Mouse (Mus musculus): ENCODE results near the gene Olfr523.
"Not testable (repeated sequence)": the region's sequence is repeated elsewhere in the genome, so short reads cannot be mapped to it uniquely, and the experiment has no call there.

The Olfr523 gene

GRCm38 (mm10) chr7:140172936-140173335 lies at the start of gene Olfr523:
Olfr523 (plus strand) TSS chr7:140173217.
- DNase-seq: no peak

GRCm38 (mm10) chr7:140124382-140124781 lies 48.6 kb upstream of the Olfr523 start:
- DNase-seq: no peak

GRCm38 (mm10) chr7:140125278-140126021 lies 47.6 kb upstream of the Olfr523 start:
- DNase-seq: peak; percentile 96

DNA sequence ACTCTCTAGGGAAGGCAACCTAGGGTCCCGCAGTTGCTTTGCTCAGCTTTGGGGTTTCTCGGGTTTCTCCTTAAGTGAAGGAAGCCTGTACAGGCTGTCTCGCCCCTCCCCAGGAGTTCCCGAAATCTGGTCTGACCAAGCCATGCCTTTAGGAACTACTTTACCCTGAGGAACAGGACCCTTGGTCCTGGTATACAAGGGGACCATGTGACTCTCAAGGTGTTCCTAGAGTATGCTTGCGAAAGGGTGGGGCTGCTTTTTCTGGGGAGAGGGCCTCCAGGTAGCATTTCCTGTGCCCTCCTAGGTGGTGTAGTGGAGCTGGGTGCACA lies 47.0 kb upstream of the Olfr523 start:
- no peak for DNase-seq

- no peak for DNase-seq
These were observed 46.1 kb upstream of the Olfr523 start for GRCm38 (mm10) chr7:140126934-140127333.

GRCm38 (mm10) chr7:140127911-140128310 lies 45.1 kb upstream of the Olfr523 start:
- DNase-seq: no peak

DNA sequence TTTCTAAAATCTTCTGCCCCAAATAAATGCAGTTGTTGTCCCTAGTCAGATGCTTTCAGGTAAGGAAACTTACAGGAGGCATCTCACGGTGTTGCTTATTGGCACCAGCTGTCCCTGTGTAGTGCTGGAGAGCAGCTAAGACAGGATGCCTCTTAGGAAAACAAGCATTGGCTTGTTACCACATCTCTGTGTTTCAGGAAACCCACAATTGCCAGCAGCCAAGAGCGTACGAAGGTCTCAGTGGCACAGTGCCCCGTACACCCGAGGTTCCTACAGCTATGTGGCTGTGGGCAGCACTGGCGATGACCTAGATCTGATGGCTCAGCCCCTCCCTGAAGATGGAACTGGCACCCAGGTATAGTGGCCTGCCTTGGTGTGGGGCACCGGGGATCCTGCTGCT lies 40.8 kb upstream of the Olfr523 start:
- DNase-seq: not testable (repeated sequence)

- not testable (repeated sequence) for DNase-seq
These were observed 39.0 kb upstream of the Olfr523 start for GRCm38 (mm10) chr7:140134033-140134432.

DNA sequence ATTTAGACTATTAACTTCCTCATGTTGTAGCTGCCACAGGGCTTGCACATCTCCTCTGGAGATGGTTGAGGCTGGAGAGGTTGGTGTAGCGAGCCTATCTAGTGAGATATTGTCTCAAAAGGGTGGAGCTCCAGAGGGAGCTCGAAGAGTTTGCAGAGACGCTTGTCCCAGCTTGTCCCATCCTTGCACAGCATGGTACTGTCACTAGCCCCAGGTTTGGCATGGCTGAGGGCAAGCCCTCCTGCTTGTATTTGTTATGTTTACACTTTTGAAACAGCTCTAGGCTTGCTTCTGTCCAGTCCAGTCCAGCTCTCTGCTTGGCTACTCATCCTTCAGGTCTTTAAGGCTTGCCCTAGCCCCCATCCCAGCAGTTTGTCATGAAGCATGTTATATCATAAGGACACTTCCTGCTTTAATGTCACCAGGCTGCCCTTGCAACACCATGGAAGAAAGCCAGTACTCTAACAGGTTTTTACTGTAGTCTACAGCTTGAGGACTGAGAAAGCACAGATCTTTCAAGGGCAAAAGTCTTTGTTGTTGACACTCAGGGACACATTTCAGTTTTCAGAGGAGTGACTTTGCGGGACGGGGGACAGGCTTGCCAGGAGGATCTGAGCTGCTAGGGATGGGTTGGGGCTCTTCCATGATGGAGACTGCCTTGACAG lies 37.8 kb upstream of the Olfr523 start:
- DNase-seq: no peak

GRCm38 (mm10) chr7:140137135-140138020 lies 35.6 kb upstream of the Olfr523 start, which contains the start of gene Mtg1:
Mtg1 (plus strand) TSS chr7:140137564.
- DNase-seq: peak; percentile 98

GRCm38 (mm10) chr7:140138021-140138310 lies 35.1 kb upstream of the Olfr523 start:
- DNase-seq: no peak

- DNase-seq: peak; percentile 78
These were observed 31.7 kb upstream of the Olfr523 start for GRCm38 (mm10) chr7:140141350-140141749.

- DNase-seq: no peak
These were observed 28.5 kb upstream of the Olfr523 start for GRCm38 (mm10) chr7:140144550-140144949.

- DNase-seq: no peak
These were observed 19.6 kb upstream of the Olfr523 start for GRCm38 (mm10) chr7:140153383-140153782.

GRCm38 (mm10) chr7:140153829-140154217 lies 19.2 kb upstream of the Olfr523 start:
- no peak for DNase-seq

- no peak for DNase-seq
These were observed 18.6 kb upstream of the Olfr523 start, which contains the start of gene Sprn for GRCm38 (mm10) chr7:140154218-140154927. Sprn (minus strand) TSS chr7:140154877.

DNA sequence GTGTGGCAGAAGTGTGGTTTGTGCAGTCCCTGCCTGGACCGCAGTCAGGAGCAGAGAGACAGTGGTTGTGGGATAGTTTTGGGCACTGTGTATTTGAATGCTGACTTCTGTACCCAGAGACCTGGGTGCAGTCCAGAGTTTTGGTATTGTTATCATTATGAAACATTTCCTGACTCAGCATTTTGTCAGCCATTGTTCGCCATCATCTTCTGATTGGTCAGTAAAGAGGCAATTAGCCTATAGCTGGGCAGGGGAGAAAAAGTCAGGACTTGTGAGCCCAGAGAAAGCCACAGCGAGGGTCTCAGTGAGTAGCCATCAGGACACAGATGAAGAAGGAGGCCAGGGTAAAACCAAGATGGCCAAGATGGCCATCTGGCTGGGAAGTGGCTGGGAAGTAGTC lies 12.7 kb upstream of the Olfr523 start:
- DNase-seq: no peak

DNA sequence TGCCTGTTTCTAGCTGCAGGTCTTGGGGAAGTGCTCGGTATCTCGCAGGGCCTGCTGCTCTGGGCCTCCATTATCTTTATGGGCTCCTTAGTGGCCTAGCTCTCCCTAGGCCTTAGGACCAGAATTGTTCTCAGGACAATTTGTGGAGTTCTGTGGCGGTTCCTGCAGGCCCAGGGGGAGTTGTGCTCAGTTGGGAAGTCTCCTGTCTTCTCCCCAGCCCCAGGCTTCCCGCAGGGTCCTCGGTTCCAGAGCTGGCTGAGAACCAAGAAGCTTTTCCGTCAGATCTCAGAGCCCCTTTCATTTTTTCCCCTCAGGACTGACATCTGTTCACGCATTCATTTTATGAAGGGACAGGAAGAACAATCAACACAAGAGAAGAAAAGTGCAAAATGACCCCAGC lies 8.4 kb upstream of the Olfr523 start, which contains the start of gene Olfr522:
Gene Olfr522 (minus strand): TSS at position 101 of the 400 bp plus-strand sequence.
- no peak for DNase-seq

GRCm38 (mm10) chr7:140167950-140168349 lies 5.1 kb upstream of the Olfr523 start:
- no peak for DNase-seq

DNA sequence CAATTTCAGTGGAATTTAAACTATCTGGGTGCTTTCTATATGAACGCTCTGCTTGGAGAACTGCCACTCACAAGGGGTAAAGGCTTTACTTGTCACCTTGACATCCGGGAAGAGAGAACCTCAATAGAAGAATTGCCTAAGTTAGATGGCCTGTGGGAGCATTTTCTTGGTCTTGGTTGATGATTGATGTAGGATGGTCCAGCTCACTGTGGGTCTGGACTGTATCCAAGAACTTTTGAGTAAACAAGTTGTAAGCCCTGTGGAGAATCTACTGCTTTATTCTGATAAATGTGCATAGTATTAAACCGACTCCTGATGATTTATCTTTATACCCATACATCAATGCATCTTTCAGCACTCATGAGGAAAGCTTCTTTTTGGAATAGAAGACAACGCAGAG lies 3.6 kb upstream of the Olfr523 start:
- DNase-seq: peak; percentile 15

GRCm38 (mm10) chr7:140170863-140171262 lies 2.2 kb upstream of the Olfr523 start:
- DNase-seq: peak; percentile 10

DNA sequence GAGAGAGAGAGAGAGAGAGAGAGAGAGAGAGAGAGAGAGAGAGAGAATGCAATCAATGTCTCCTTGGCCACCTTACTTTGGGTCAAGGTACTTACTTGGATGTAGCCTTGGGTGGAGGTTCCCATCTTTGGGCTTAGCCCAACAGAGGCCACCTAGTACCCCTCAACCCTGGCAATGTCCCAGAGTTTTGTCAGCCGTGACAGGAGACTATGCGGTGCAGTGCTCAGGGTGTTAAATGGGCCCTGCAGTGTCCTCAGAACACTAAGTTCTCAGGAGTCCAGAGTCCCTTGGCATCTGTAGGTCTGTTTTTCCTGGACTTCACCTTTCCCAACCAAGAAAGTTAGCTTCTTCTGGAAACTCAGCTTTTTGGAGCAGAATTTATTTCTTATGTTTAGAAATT lies 6.2 kb downstream of the Olfr523 start:
- peak; percentile 65 for DNase-seq

DNA sequence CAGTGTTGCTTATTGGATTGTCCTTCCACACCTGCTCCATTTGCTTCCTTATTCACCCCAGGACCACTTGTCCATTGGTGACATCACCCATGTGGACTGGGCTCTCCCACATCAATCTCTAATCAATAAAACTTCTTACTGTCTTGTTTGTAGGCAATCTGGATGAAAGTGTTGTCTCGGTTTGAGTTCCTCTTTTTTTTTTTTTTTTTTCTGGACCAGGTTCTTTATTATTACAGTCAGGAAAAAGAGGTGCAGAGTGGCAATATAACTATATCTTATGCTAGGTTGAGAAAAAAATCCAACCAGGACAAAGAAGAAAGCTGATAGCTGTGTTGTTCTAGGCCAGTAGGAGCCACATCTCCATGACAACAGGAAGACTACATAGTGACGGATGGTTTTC lies 7.7 kb downstream of the Olfr523 start:
- DNase-seq: no peak

All from kidney, postnatal 14 days (tissue).